Mouse (Mus musculus) hindbrain, postnatal 0 days (tissue): ENCODE data around the gene 4921504E06Rik. TPM values are rescaled to one million over a fixed set of nuclear protein-coding genes. Genes with fewer than 3 reads are reported as not detected.

ENCODE experiments used
- ATAC-seq: fragments of 200-750 bp; cut with Nextera tagmentation; 2 replicates; pipeline ENCODE4 v1.8.0; 2017; ENCODE audit warnings: mild to moderate bottlenecking, moderate TSS enrichment, moderate library complexity
- DNase-seq: peaks from one replicate; pipeline ENCODE4 v3.0.0-alpha.2; 2015; ENCODE audit warnings: low spot score
- H3K27ac ChIP-seq: fragments of 300-500 bp; sonication (generic); 2 replicates; pipeline ENCODE4 v1.5.1; 2014; ENCODE audit warnings: mild to moderate bottlenecking
- H3K27me3 ChIP-seq: fragments of 300-500 bp; sonication (generic); 2 replicates; pipeline ENCODE4 v1.6.1; 2014; ENCODE audit warnings: low read length, mixed read lengths; ENCODE audit not compliant: insufficient read depth
- H3K36me3 ChIP-seq: fragments of 300-500 bp; sonication (generic); 2 replicates; pipeline ENCODE4 v1.6.1; 2014; ENCODE audit warnings: low read length, mixed read lengths; ENCODE audit not compliant: insufficient read depth
- H3K4me1 ChIP-seq: fragments of 300-500 bp; sonication (generic); 2 replicates; pipeline ENCODE4 v1.6.1; 2014; ENCODE audit warnings: antibody characterized with exemption, low read length, mixed read lengths; ENCODE audit not compliant: insufficient read depth
- H3K4me2 ChIP-seq: fragments of 300-500 bp; sonication (generic); 2 replicates; pipeline ENCODE4 v1.6.1; 2014; ENCODE audit warnings: low read depth, mild to moderate bottlenecking, low read length, moderate library complexity, mixed read lengths
- H3K4me3 ChIP-seq: fragments of 300-500 bp; sonication (generic); 2 replicates; pipeline ENCODE4 v1.5.1; 2014; ENCODE audit warnings: low read length
- H3K9ac ChIP-seq: fragments of 300-500 bp; sonication (generic); replicated peaks from 2 replicates; pipeline ENCODE4 v1.6.1; 2014; ENCODE audit warnings: mild to moderate bottlenecking, low read length, moderate library complexity, mixed read lengths
- H3K9me3 ChIP-seq: fragments of 300-500 bp; sonication (generic); 2 replicates; pipeline ENCODE4 v1.6.1; 2016; ENCODE audit warnings: low read length, mixed read lengths
- CTCF ChIP-seq: IDR thresholded peaks from 2 replicates; pipeline ENCODE4 v1.5.1; 2016; ENCODE audit warnings: antibody characterized with exemption, control low read depth, low read depth
- WGBS: fragments of 180-500 bp; shearing (Covaris S2); extraction: QIAGEN DNeasy Blood & Tissue Kit; methylation state at CpG from one replicate; pipeline ENCODE4 v1.1.7; 2014; 5-methylcytosine and 5-hydroxymethylcytosine counted together
- polyA plus RNA-seq: library from polyadenylated mRNA; unstranded; fragments of >200 nt; fragmentation: Nextera tagmentation; extraction: Ambion mirVana; gene quantifications from 2 replicates; pipeline ENCODE4 v1.2.1, GENCODE M21; 2015
- total RNA-seq: library from RNA; depleted of rRNA; stranded (reverse); fragments of >200 nt; gene quantifications from 2 replicates; pipeline ENCODE4 v1.2.3, GENCODE M21; 2014

4921504E06Rik gene
- total and polyA plus RNA-seq, 2 experiments from 2014 or later = 0.30 TPM; not detected in 1

- Histone ChIP-seq H3K27ac (no peak overlapping the region), H3K27me3 (no peaks in the 10 kb centered on the region), H3K9ac (no peak overlapping the region), H3K36me3 (no peaks in the 10 kb centered on the region), H3K4me3 (no peak overlapping the region), H3K4me2 (no peak overlapping the region), H3K4me1 (no peaks in the 10 kb centered on the region), H3K9me3 (no peaks in the 10 kb centered on the region)
- DNase-seq = no peak
- WGBS = 85% methylated on average over 2 of the region's 2 CpGs
- TF ChIP-seq CTCF = no peak
- ATAC-seq = no peak
Observed at GRCm38 (mm10) chr2:19529428-19529827, 24.3 kb downstream of the 4921504E06Rik start.

GRCm38 (mm10) chr2:19528797-19529196 lies 24.9 kb downstream of the 4921504E06Rik start:
- ATAC-seq = no peak
- DNase-seq = peak; percentile 75
- TF ChIP-seq CTCF = peak; percentile 70
- no peak overlapping the region for H3K4me2 ChIP-seq
- H3K4me1 ChIP-seq = no peaks in the 10 kb centered on the region
- no peak overlapping the region for H3K4me3 ChIP-seq
- H3K9me3 ChIP-seq = no peaks in the 10 kb centered on the region
- no peak overlapping the region for H3K27ac ChIP-seq
- 5% methylated on average over 1 of the region's 1 CpGs for WGBS
- H3K27me3 ChIP-seq = no peaks in the 10 kb centered on the region
- H3K9ac ChIP-seq = no peak overlapping the region
- no peaks in the 10 kb centered on the region for H3K36me3 ChIP-seq

- DNase-seq (no peak), ATAC-seq (no peak)
- WGBS = 87% methylated on average over 5 of the region's 5 CpGs
- H3K4me2 ChIP-seq = no peak overlapping the region
- no peak overlapping the region for H3K27ac ChIP-seq
- H3K27me3 ChIP-seq = peaks cover 4% of the 10 kb centered on the region; the same call in 1 of the 2 replicates
- no peaks in the 10 kb centered on the region for H3K4me1 ChIP-seq
- no peak overlapping the region for H3K4me3 ChIP-seq
- no peaks in the 10 kb centered on the region for H3K9me3 ChIP-seq
- TF ChIP-seq CTCF = no peak
- no peaks in the 10 kb centered on the region for H3K36me3 ChIP-seq
- H3K9ac ChIP-seq = no peak overlapping the region
Observed at GRCm38 (mm10) chr2:19524071-19524470, 29.6 kb downstream of the 4921504E06Rik start.

- peak; percentile 46 for TF ChIP-seq CTCF
- Histone ChIP-seq H3K4me3 (no peak overlapping the region), H3K4me1 (no peaks in the 10 kb centered on the region), H3K27me3 (peaks cover 4% of the 10 kb centered on the region; the same call in 1 of the 2 replicates), H3K4me2 (no peak overlapping the region), H3K9me3 (no peaks in the 10 kb centered on the region), H3K9ac (no peak overlapping the region), H3K27ac (no peak overlapping the region), H3K36me3 (no peaks in the 10 kb centered on the region)
- WGBS = 44% methylated on average over 7 of the region's 7 CpGs
- DNase-seq (peak; percentile 39), ATAC-seq (no peak)
Observed at GRCm38 (mm10) chr2:19521662-19522061, 32.1 kb downstream of the 4921504E06Rik start.

GRCm38 (mm10) chr2:19520617-19521016 lies 33.1 kb downstream of the 4921504E06Rik start:
- no peaks in the 10 kb centered on the region for H3K9me3 ChIP-seq
- no peak for TF ChIP-seq CTCF
- no peak overlapping the region for H3K9ac ChIP-seq
- H3K4me1 ChIP-seq = no peaks in the 10 kb centered on the region
- H3K4me2 ChIP-seq = no peak overlapping the region
- H3K4me3 ChIP-seq = no peak overlapping the region
- DNase-seq (no peak), ATAC-seq (peak; percentile 51; the same call in 1 of the 2 replicates)
- WGBS = 67% methylated on average over 2 of the region's 2 CpGs
- no peaks in the 10 kb centered on the region for H3K36me3 ChIP-seq
- H3K27me3 ChIP-seq = peaks cover 4% of the 10 kb centered on the region; the same call in 1 of the 2 replicates
- no peak overlapping the region for H3K27ac ChIP-seq

- ATAC-seq (peak; percentile 85), DNase-seq (peak; percentile 86)
- Histone ChIP-seq H3K4me2 (0 out of 2 replicates have a peak overlapping the region, but pooled peaks have one; percentile 25), H3K9me3 (no peaks in the 10 kb centered on the region), H3K27ac (no peak overlapping the region), H3K4me3 (no peak overlapping the region), H3K4me1 (no peaks in the 10 kb centered on the region), H3K9ac (no peak overlapping the region), H3K36me3 (no peaks in the 10 kb centered on the region), H3K27me3 (peaks cover 4% of the 10 kb centered on the region; the same call in 1 of the 2 replicates)
- 9% methylated on average over 7 of the region's 7 CpGs for WGBS
- TF ChIP-seq CTCF = peak; percentile 86
Observed at GRCm38 (mm10) chr2:19519768-19520167, 33.9 kb downstream of the 4921504E06Rik start.

- Histone ChIP-seq H3K9ac (no peak overlapping the region), H3K36me3 (no peaks in the 10 kb centered on the region), H3K27me3 (peaks cover 4% of the 10 kb centered on the region; the same call in 1 of the 2 replicates), H3K4me2 (peak overlapping the region; percentile 41), H3K4me1 (no peaks in the 10 kb centered on the region), H3K27ac (no peak overlapping the region), H3K4me3 (0 out of 2 replicates have a peak overlapping the region, but pooled peaks have one; percentile 1), H3K9me3 (no peaks in the 10 kb centered on the region)
- 17% methylated on average over 13 of the region's 13 CpGs for WGBS
- ATAC-seq (peak; percentile 64; the same call in 1 of the 2 replicates), DNase-seq (peak; percentile 32)
- TF ChIP-seq CTCF = no peak
Observed at GRCm38 (mm10) chr2:19517952-19518351, 35.8 kb downstream of the 4921504E06Rik start.
